Mouse (Mus musculus) erythroid progenitor cell, adult 5-6 weeks (primary cell): Measurements from ENCODE around the gene Usp16. TPM values are rescaled to one million over a fixed set of nuclear protein-coding genes. Genes with fewer than 3 reads are reported as not detected.
A peak's percentile ranks its signal among the peaks of the same experiment; 100 is the strongest.

ENCODE experiments used
- ATAC-seq: replicated peaks from 2 replicates; pipeline ENCODE4 v1.8.0; 2016; ENCODE audit warnings: moderate number of reproducible peaks, mild to moderate bottlenecking, moderate TSS enrichment, inconsistent platforms; ENCODE audit not compliant: poor library complexity, low FRiP score, severe bottlenecking
- total RNA-seq, 2 experiments: library from RNA; stranded (forward) in 1 of 2; stranded (reverse) in 1 of 2; fragments of 150-400 nt in 1 of 2; fragments of 186-747, 209-891 nt in 1 of 2; gene quantifications; 2 replicates each; pipeline versions ENCODE4 v1.2.3 to v1.2.4; 2015 to 2017; ENCODE audit warnings: low replicate concordance in 2 of 2

The Usp16 gene
- total RNA-seq (2015; ENCODE audit: low replicate concordance) (41.9 and 65.2 TPM in 2 replicates), total RNA-seq (2017; ENCODE audit: low replicate concordance) (26.8 and 33.0 TPM in 2 replicates)

DNA sequence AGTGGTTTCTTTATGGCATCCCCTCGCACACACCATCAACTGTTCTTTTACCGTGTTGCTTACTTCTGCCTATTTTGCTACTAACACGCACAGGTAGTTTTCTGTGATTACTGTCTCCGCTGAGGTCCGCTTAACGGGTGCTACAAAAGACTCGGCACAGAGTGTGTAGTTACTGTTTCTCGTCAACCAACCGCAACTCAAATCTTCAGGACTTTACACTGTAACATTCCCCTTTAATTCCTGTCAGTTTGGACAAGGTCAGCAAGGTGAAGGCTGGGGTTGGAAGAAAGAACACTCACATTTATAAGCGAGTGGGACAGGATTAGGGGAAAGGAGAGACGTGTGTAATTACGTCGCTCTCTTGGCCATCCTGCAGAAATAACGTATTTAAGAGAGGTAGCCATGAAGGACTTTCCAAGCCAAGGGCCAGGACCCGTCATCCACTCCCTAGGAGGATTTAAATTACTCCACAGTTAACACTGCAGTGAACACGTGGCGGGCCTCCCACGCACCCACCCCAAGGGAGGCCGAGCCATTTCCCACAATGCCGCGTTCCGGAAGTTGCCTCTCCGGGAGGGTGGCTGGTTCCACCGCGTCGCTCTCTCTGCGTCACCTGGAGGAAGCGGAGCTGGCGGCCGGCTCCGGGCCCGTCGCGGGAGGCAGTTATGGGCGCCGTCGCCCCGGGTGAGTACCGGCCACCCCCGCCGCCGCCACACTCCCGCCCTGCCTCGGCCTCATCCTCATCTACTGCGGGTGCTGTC is at the start of gene Usp16:
Gene Usp16, plus strand, starts transcription at position 285 of the 761 bp plus-strand sequence.
- ATAC-seq = peak; percentile 95

DNA sequence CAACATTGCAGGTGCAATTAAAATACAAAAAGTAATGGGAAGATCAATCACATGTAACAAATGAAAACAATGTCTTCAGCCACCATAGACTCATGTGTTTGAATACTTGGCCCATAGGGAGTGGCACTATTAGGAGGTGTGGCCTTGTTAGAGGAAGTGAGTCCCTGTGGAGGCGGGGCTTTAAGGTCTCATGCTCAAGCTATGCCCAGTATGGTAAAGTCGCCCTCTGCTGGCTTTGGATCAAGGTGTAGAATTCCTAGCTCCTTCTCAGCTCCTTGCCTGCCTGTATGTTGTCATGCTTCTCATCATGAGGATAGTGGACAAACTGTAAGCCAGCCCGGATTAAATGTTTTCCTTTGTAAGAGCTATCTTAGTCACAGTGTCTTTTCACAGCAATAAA is 49.5 kb upstream of the Usp16 start:
- ATAC-seq = peak; percentile 77; the same call in 1 of the 2 replicates

DNA sequence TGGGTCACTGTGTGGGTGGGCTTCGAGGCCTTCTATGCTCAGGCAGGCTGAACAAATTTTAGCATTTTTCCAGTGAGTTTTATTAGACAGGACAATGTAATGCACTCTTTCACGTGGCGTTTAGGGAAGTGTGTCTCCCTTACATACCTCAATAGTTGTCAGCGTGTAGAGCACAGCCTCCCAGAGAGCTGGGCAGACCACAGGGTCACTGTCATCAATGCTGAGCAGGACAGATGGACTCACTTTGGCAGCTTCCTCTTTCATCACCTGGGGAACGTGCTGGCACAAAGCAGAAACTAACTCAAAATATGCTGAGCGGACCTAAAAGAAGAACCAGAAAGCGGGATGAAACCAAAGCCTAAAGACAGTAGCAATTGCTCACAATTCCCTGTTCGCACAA is 33.8 kb upstream of the Usp16 start:
- ATAC-seq = no peak

DNA sequence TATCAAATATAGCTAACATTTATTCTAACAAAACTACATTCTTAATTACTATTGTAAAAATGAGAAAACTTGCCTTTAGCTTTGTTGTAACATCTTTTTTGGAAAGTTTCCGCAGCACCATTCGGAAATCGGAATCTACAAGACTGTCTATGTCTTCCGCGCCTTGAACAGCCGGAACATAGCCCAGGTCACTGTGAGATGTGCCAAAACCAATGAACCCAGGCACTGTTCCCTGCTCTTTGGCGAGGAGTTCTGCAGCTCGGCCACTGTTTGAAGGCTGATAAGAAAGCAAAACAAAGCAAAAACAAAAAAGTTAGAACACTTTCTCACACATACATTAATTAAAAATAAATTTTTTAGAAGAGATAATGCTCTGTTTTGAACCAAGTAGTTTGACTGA is 27.0 kb upstream of the Usp16 start:
- ATAC-seq = no peak

DNA sequence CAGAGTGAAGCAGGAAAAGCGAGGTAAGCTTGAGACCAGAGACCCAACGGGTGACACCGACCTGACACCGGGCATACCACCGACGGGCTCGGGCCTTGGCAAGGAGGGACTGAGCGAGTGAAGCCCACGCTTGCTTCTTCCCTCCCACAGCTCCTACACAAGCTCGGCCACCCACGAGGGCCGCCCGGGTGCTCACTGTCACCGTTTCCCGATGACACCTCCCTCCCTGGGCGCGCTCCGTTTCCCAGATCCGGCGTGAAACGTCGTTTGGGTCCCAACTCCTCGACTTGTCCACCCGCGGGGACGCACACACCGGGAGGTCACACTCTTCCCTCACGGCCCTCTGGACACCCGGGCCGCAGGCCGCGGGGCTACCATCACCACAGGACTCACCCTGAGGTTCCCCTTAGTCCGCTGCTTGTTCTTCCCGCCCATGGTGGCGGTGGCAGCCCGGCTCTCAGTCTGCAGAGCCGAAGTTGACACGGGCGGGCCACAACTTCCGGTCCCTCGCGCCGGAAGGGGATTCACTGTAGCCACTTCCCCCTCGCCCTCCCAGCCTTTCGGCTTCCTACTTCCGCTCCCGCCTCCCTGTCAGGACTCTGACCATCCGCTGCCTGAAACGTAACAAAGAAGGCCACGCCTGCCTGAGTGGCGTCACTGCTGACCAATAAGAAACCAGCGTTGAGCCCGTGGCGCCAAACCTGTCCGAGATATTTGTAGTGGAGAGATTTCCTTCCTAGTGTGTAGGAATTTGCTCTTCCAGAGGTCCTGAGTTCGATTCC is 22.3 kb upstream of the Usp16 start, which contains the start of gene Ltn1:
Gene Ltn1, minus strand, starts transcription at position 580 of the 782 bp plus-strand sequence.
- ATAC-seq = peak; percentile 100

DNA sequence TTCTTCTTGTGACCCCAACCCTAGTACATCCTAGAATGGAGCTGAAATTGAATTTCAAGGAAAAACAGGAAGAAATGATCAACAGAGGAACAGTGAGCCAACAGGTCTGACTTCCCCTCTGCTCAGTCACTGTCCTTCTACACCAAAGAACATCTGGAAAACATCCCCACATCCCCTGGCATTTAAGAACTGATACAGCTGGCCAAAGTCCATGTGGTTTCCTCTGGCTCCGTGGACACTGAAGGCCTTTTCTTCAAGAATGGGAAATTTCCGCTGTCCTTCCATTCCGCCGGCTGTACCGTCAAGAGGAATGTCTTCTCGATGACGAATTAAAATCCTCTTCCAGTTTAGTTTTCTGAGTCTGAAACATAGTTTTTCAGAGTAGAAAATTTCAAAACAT is 20.2 kb upstream of the Usp16 start:
- no peak for ATAC-seq

DNA sequence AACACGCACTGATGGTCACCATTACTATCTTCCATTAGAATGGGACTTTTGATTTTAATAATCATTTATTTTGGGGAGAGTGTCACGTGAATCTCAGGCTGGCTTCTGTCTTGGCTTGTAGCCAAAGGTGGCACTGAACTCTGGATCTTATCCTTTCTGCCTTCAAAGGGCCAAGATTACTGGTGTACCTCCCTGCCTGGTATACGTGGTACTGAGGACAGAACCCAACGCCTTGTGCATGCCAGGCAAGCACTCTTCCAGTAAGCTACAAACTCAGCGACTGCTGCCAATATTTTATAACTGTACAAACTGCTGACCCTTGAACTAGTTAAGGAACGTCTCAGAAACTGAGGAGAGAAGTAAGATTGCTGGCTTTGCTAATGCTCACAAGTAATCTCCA is 19.6 kb upstream of the Usp16 start:
- ATAC-seq = no peak

DNA sequence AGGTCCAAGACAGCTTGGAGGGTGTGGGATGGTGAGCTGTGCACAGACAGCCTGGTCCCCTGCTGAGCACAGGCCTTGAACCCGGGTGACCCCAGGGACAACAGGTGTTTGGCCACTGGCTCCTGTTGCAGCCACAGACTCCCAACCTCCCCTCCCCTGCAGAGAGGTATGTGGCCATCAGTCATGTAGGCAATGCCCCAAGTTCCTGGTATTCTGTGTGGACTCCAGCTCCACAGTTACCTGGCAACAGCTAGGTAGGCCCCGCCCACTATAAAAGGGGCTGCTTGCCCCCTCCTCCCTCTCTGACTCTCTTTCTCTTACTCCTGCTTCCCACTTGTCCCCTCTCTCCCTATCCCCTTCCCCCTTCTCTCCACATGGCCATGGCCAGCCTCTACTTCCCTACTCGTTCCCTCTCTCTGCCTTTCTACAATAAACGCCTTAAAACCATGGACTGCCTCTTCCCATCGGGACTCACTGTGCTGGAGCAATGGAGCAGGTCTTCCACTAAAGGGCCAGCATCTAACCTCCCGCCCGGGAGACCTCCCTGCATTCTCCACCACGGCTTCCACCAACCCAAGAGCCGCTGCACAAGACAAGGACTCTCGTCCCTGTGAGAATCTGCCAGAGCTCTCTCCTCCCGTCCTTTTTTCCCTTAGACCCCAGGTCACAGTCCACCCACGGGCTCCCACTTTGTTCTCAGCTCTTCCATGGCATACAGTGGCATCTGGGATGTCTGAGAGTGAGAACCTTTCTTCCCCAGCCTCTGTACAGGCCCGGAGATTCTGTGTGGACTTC is 18.9 kb upstream of the Usp16 start:
- ATAC-seq = no peak

DNA sequence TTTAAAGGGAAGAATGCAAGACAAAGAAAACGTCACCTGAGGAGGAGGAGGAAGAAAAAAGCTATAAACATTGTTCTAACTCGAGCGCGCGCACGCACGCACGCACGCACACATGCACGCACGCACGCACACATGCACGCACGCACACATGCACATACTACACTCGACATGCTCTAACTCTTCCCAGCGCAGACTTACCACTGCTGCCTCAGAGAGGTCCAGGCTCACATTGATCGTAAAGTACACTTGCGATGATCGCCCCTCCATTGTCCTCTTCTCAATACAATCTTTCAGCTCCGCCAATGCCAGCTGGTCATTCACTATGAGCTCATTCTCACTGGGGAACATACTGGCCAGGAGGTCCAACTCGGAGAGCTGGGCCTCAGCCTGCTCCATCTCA is 17.4 kb upstream of the Usp16 start:
- no peak for ATAC-seq

DNA sequence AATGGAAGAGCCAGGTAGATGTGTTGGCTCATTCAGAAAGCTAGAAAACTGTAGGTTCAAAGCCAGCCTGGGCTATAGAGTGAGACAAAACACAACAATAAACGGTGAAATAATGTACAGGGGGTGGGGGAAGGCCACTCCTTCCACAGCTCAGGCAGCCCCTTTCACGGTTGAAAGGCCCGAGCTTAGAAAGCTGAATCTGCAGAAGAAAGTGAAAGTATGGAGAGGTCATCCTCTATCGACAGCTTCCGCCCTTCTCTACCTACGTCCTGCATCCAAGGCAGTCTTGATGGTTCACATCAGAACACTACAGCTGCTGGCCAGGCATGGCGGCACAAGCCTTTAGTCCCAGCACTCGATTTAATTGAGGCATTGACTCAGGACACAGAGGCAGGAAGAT is 15.8 kb upstream of the Usp16 start:
- no peak for ATAC-seq

DNA sequence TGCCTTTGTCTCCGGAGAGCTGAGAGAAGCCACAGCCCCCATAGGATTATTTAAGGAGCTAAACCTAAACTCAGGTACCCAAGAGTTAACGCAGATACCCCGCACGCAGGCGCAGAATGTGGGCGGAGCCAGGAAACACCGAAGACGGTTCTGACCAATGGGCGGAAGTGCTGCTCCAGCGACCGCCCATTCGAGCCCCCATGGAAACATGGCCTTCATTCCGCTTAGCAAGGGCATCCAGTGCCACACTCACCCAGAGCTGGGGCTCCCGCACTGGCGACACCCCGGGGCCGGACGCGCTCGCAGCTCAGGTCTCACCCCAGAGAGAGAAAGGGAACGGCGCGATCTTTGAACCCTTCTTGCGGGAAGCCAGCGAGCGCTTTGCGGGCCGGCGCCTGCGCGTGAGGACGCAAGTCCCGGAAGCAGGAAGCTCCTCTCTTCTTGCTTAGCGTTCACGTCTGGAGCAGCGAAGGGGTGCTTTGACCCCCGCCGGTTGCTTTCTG is 14.3 kb upstream of the Usp16 start, which contains the start of gene Rwdd2b:
Gene Rwdd2b, minus strand, starts transcription at position 390 of the 503 bp plus-strand sequence.
- ATAC-seq = peak; percentile 98

DNA sequence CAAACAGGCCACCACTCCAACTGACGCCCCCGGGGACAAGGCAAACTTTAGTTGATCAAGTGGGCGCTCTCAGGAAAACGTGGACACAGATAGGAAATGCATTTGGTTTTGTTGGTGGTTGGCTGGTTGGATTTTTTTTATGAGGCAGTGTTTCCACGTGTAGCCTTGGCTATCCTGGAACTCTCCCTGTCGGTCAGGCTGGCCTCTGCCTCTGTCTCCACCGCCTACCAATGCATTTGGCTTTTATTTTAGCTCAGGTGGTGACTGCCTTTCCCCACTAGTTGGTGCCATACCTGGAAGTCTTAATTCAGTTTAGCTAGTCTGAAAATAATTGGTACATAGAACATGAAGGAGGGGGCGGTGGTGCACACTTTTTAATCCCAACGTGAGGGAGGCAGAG is 13.4 kb upstream of the Usp16 start:
- peak; percentile 36 for ATAC-seq

DNA sequence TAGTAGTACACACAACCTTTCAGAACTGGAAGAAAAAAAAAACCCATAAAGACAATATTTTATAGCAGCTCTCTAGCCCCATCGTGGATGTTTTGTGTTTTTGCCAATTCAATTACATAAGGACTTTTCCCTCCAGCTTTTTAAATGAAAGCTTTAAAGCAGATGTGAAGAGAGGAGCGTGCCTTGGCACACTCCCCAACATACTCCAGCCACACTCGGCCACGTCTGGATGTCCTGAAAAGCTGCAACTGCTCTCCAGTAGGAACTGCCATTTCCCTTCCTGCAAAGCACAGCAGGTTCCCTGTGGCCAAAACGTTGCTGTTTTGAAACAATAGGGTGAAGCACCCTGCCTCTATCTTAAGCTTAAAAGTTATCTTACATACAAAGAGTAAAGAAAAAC is 12.2 kb upstream of the Usp16 start:
- ATAC-seq = no peak

DNA sequence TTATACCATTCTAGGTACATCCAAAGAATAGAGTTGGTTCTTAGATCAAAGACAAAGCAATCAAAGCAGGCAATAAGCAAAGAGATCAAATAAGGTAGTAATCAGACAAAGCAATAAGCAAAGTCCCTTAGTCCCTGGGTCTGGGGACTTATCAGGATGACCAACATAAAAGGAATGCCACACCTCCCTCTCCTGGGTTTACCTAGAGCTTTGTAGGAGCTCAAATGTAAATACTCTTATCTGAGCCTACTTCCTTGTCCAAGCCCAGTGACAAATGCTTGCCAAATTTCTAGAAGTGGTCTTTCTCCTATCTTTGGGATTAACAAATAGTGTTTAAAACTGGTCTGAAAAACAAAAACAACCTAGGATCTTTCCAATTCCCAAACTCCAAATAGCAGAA is 11.3 kb upstream of the Usp16 start:
- ATAC-seq = no peak

DNA sequence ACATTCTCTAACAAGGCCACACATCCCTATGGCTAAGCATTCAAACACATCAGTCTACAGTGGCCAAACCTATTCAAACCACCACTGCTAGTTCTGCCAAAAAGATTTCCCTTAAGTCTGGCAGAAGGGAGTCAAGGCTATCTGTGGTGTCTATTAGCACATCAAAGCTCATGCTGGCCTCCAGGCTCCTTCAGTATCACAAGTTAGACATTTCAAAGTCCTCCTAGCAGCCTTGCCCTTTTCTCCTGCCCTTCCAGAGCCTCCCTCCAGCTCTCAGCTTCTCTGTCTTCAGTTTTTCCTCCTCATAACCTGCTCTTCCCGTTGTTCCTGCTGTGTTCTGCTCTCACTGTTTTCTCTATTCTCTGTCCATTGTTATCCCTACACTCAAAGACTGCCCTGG is 10.4 kb upstream of the Usp16 start:
- ATAC-seq = no peak

DNA sequence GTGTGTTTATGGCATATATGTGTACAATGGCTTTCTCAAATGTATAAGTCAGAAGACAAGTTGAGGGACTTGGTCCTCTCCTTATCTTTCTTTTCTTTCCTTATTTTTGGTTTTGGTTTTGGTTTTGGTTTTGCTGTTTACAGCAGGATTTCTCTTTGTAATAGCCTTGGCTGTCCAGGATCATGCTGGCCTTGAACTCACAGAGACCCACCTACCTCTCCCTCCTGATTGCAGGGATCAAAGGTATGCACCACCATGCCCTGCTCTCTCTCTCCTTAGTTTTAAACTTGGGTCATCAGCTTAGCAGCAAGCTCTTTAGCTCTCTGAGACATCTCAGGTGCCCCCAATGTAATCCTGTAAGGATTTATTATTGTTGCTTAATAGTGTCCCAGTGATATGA is 9.4 kb upstream of the Usp16 start:
- no peak for ATAC-seq

DNA sequence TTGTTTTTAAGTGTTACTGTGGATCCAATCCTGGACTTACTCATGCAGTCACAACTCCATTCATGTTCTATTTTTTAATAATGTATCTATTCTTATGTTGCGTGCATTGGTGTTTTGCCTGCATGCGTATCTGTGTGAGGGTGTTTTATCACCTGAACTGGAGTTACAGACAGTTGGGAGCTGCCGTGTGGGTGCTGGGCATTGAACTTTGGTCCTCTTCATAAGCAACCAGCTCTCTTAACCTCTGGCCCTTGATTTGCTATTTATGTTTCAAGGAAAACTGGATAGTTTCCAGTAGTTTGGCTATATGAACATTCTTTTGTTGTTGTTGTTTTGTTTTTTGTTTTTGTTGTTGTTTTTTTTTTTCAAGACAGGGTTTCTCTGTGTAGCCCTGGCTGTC is 9.0 kb upstream of the Usp16 start:
- no peak for ATAC-seq

DNA sequence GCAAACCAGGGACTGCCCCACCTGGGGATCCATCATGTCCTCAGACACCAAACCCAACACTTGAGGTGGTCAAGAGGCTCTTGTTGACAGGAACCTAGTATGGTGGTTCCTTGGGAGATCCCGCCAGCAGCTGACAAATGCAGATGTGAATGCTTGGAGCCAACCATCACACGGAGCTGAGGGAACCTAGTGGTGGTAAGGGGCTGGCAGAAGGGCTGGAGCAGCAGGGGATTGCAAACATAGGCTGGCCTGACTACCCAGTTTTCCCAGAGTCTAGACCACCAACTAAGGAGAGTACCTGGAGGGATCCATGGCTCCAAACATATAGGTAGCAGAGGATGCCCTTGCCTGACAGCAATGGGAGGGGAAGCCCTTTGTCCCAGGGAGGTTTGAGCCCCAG is 1.3 kb upstream of the Usp16 start:
- no peak for ATAC-seq

DNA sequence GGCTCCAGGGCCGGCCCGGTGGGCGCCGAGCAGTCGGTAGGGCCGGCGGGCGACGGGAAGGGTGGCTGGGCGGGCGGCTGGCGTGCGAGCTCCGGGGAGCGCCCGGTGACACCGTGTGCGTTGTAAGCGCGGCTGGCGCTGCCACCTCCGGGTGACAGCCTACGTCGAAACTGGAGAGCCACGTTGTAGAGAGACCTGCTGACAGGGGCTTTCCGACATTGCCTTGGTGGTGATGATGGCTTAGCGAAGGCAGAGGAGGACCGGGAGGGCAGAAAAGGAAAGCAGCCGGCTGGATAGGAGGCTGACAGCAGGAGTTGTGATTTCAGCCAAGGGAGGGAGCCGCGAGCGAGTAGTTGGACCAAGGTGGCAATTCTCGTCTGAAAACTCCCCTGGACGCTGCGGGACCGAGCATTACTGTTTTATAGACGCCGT is 693 bp downstream of the Usp16 start:
- peak; percentile 83 for ATAC-seq

DNA sequence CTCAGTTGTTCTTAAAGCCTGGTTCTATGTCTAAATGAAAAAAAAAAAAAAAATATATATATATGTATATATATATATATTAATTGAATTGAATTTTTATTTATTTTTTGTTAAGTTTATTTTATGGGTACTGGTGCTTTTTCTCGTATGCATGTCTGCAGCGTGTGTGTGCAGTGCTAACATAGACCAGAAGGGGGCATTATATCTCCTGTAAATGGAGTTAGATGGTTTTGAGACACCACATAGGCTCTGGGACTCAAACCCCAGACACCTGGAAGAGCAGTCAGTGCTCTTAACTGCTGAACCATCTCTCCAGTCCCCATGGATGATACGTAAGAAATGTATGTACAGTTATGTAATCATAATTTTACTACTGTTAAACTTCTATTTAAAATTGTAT is 4.2 kb downstream of the Usp16 start:
- no peak for ATAC-seq
